Mouse (Mus musculus): ENCODE data around the gene Rhbdd3. TPM values are rescaled to one million over a fixed set of nuclear protein-coding genes. Genes with fewer than 3 reads are reported as not detected.
A peak's percentile ranks its signal among the peaks of the same experiment; 100 is the strongest.

The Rhbdd3 gene
- polyA plus RNA-seq, 1 experiment from 2014 or later = 27.9 TPM

DNA sequence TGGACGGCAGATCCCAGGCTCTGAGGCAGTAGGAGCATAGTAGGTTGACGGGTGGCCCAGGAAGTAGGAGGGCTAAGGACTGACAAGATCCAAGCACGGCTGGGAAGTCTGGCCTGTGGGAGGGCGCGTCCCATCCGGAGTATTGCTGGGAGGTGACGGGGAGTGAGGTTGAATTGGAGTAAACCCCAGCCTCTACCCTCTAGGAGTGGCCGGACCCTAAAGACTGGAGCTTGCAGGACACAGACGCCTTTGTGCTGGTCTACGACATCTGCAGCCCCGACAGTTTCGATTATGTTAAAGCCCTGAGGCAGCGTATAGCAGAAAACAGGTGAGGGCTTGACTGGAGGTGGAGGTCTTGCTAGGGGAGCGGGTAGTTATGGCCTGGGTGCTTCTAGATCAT lies 39.5 kb upstream of the Rhbdd3 start:
- WGBS = 17% methylated on average over 14 of the region's 14 CpGs
- Histone ChIP-seq H3K27me3 (peaks cover 91% of the 10 kb centered on the region), H3K4me1 (peaks cover 67% of the 10 kb centered on the region), H3K4me3 (peak overlapping the region; percentile 8; the same call in 1 of the 2 replicates), H3K27ac (no peak overlapping the region), H3K9me3 (no peaks in the 10 kb centered on the region), H3K36me3 (no peaks in the 10 kb centered on the region; the same call in 1 of the 2 replicates), H3K4me2 (replicated peaks) (no peak overlapping the region), H3K9ac (no peak overlapping the region)
- no peak for ATAC-seq (ENCODE audit: insufficient number of reproducible peaks, insufficient read depth, low FRiP score, low TSS enrichment)

DNA sequence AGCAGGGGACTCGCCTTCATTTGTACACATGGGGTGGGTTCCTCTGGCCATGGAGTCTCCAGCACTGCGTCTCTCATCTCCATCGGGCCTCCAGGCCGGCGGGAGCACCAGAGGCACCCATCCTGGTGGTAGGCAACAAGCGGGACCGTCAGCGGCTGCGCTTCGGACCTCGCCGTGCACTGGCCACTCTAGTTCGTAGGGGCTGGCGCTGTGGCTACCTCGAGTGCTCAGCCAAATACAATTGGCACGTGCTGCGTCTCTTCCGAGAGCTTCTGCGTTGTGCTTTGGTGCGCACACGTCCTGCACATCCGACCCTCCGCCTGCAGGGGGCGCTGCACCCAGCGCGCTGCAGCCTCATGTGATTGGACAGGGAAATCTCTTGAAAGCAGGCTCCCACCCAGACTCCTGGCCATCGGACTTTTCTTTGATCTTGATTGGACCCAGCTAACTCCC lies 39.0 kb upstream of the Rhbdd3 start:
- peak overlapping the region; percentile 8; the same call in 1 of the 2 replicates for H3K4me3 ChIP-seq
- no peak overlapping the region for H3K4me2 ChIP-seq (replicated peaks)

GRCm38 (mm10) chr11:5060756-5061412 lies 37.8 kb upstream of the Rhbdd3 start:
- Histone ChIP-seq H3K4me3 (peak overlapping the region; percentile 36), H3K9ac (no peak overlapping the region), H3K27ac (no peak overlapping the region), H3K27me3 (peaks cover 90% of the 10 kb centered on the region), H3K36me3 (no peaks in the 10 kb centered on the region; the same call in 1 of the 2 replicates), H3K4me1 (peaks cover 70% of the 10 kb centered on the region), H3K9me3 (no peaks in the 10 kb centered on the region), H3K4me2 (replicated peaks) (peak overlapping the region; percentile 75)
- 49% methylated on average over 28 of the region's 28 CpGs for WGBS
- no peak for ATAC-seq (ENCODE audit: insufficient number of reproducible peaks, insufficient read depth, low FRiP score, low TSS enrichment)

More for the DNA sequence above, 39.0 kb upstream of the Rhbdd3 start:
- no peaks in the 10 kb centered on the region for H3K9me3 ChIP-seq
- H3K4me1 ChIP-seq = peaks cover 72% of the 10 kb centered on the region
- no peak overlapping the region for H3K9ac ChIP-seq
- H3K27ac ChIP-seq = no peak overlapping the region
- peaks cover 96% of the 10 kb centered on the region for H3K27me3 ChIP-seq
- no peak for ATAC-seq (ENCODE audit: insufficient number of reproducible peaks, insufficient read depth, low FRiP score, low TSS enrichment)
- WGBS = 8% methylated on average over 27 of the region's 27 CpGs
- no peaks in the 10 kb centered on the region; the same call in 1 of the 2 replicates for H3K36me3 ChIP-seq

GRCm38 (mm10) chr11:5061413-5062139 lies 37.1 kb upstream of the Rhbdd3 start:
- Histone ChIP-seq H3K9me3 (no peaks in the 10 kb centered on the region), H3K27ac (no peak overlapping the region), H3K9ac (peak overlapping the region; percentile 47), H3K4me2 (replicated peaks) (peak overlapping the region; percentile 75), H3K36me3 (no peaks in the 10 kb centered on the region; the same call in 1 of the 2 replicates), H3K4me3 (peak overlapping the region; percentile 36), H3K27me3 (peaks cover 83% of the 10 kb centered on the region), H3K4me1 (peaks cover 63% of the 10 kb centered on the region)
- no peak for ATAC-seq (ENCODE audit: insufficient number of reproducible peaks, insufficient read depth, low FRiP score, low TSS enrichment)
- 4% methylated on average over 62 of the region's 62 CpGs for WGBS

- Histone ChIP-seq H3K27ac (no peak overlapping the region), H3K9ac (peak overlapping the region; percentile 47; the same call in 1 of the 2 replicates), H3K4me1 (peaks cover 58% of the 10 kb centered on the region), H3K36me3 (no peaks in the 10 kb centered on the region; the same call in 1 of the 2 replicates), H3K4me2 (replicated peaks) (peak overlapping the region; percentile 75), H3K9me3 (no peaks in the 10 kb centered on the region), H3K27me3 (peaks cover 76% of the 10 kb centered on the region), H3K4me3 (peak overlapping the region; percentile 36)
- WGBS = 12% methylated on average over 13 of the region's 13 CpGs
- no peak for ATAC-seq (ENCODE audit: insufficient number of reproducible peaks, insufficient read depth, low FRiP score, low TSS enrichment)
These were observed 36.4 kb upstream of the Rhbdd3 start for GRCm38 (mm10) chr11:5062326-5062725.

GRCm38 (mm10) chr11:5062860-5063505 lies 35.7 kb upstream of the Rhbdd3 start:
- Histone ChIP-seq H3K4me1 (peaks cover 52% of the 10 kb centered on the region), H3K27me3 (peaks cover 69% of the 10 kb centered on the region), H3K27ac (no peak overlapping the region), H3K4me2 (replicated peaks) (no peak overlapping the region), H3K9me3 (no peaks in the 10 kb centered on the region), H3K9ac (no peak overlapping the region), H3K36me3 (peaks cover 2% of the 10 kb centered on the region), H3K4me3 (peak overlapping the region; percentile 36; the same call in 1 of the 2 replicates)
- ATAC-seq (ENCODE audit: insufficient number of reproducible peaks, insufficient read depth, low FRiP score, low TSS enrichment) = no peak
- 67% methylated on average over 13 of the region's 13 CpGs for WGBS

DNA sequence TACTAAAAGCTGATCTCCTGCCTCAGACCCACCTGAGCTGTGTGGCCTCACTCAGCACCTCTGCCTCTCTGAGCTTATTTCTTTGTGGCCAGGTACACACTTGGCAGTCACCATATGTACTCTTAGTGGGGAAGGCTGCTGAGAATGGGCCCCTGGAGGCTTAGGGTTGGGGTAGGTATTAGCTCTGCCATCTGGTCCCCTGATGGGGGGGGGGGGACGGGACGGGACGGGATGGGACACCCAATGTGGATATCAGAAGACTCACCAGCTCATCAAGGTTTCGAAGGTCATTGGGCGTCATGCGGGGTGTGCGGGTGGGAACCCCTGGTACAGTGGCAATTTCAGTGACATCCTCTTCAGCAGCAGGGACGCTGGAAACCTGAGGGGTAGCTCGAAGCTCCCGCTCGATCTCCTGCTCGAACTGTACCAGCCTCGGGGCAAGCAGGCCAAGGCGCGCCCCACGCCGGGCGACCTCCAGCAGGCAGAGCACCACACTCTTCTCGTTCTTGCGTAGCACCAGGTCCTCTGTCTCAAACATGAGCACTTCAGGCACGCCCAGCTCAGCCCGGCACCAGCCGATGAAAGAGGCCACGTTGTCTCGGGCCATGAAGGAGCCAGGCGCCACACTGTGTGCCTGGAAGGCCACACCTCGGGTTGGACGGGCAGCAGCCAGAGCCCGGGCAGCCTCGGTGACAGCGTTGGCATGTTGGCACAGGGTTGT lies 35.0 kb upstream of the Rhbdd3 start:
- peaks cover 62% of the 10 kb centered on the region for H3K27me3 ChIP-seq
- 47% methylated on average over 31 of the region's 31 CpGs for WGBS
- H3K27ac ChIP-seq = no peak overlapping the region
- H3K4me1 ChIP-seq = peaks cover 47% of the 10 kb centered on the region
- no peak for ATAC-seq (ENCODE audit: insufficient number of reproducible peaks, insufficient read depth, low FRiP score, low TSS enrichment)
- H3K4me3 ChIP-seq = peak overlapping the region; percentile 75
- peaks cover 10% of the 10 kb centered on the region for H3K36me3 ChIP-seq
- peak overlapping the region; percentile 80 for H3K4me2 ChIP-seq (replicated peaks)
- peak overlapping the region; percentile 64; the same call in 1 of the 2 replicates for H3K9ac ChIP-seq
- H3K9me3 ChIP-seq = no peaks in the 10 kb centered on the region

DNA sequence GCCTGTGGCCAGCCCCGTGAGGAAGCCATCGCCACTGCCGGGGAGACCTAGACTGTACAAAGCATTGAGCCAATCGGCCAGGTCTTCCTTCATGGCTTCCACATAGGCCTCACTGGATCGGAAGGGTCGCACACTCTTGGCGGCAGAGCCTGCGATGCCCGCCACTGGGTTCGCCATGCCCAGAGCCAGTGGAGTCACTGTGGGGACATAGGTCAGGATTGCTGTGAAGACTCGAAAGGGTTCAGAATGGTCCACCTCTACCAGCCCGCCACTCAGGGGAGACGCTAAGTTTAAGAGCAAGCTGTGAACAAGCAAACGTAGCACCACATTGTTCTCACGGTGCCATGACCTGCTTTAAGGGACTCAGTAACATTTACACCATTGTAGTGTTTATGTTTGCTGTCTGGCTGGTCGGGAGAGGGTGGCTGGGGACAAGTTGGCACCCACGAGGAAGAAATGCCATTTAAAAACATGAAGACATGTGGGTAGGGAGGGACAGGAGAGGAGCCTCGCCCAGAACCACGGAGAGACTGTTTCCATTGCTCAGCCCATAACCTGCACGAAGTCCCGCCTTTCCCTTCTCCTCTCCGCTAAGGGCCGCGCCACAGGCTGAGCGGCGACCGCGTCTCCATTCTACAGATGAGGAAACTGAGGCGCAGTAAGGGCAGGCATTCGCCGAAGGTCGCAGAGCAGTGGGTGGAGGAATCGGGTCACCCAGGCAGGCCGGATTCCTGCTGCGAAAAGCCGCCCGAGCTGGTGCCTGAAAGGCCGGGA lies 34.3 kb upstream of the Rhbdd3 start:
- Histone ChIP-seq H3K9me3 (no peaks in the 10 kb centered on the region), H3K27me3 (peaks cover 54% of the 10 kb centered on the region), H3K9ac (peak overlapping the region; percentile 64), H3K27ac (no peak overlapping the region), H3K36me3 (peaks cover 17% of the 10 kb centered on the region), H3K4me1 (peaks cover 42% of the 10 kb centered on the region), H3K4me3 (peak overlapping the region; percentile 75), H3K4me2 (replicated peaks) (peak overlapping the region; percentile 80)
- 12% methylated on average over 37 of the region's 38 CpGs for WGBS
- ATAC-seq (ENCODE audit: insufficient number of reproducible peaks, insufficient read depth, low FRiP score, low TSS enrichment) = no peak

GRCm38 (mm10) chr11:5065056-5065821 lies 33.5 kb upstream of the Rhbdd3 start, which contains the start of gene Gas2l1:
Gas2l1 (minus strand) TSS chr11:5065327.
- H3K9me3 ChIP-seq = no peaks in the 10 kb centered on the region
- ATAC-seq (ENCODE audit: insufficient number of reproducible peaks, insufficient read depth, low FRiP score, low TSS enrichment) = peak; percentile 71
- peaks cover 47% of the 10 kb centered on the region for H3K27me3 ChIP-seq
- no peak within 1 kb of the TSS; the same call in 1 of the 2 replicates for H3K27ac ChIP-seq
- peak within 1 kb of the TSS; percentile 64 for H3K9ac ChIP-seq
- peaks cover 22% of the 10 kb centered on the region for H3K36me3 ChIP-seq
- H3K4me1 ChIP-seq = peaks cover 40% of the 10 kb centered on the region
- peak within 1 kb of the TSS; percentile 75 for H3K4me3 ChIP-seq
- H3K4me2 ChIP-seq (replicated peaks) = peak within 1 kb of the TSS; percentile 80
- under 1% methylated on average over 49 of the region's 50 CpGs for WGBS

DNA sequence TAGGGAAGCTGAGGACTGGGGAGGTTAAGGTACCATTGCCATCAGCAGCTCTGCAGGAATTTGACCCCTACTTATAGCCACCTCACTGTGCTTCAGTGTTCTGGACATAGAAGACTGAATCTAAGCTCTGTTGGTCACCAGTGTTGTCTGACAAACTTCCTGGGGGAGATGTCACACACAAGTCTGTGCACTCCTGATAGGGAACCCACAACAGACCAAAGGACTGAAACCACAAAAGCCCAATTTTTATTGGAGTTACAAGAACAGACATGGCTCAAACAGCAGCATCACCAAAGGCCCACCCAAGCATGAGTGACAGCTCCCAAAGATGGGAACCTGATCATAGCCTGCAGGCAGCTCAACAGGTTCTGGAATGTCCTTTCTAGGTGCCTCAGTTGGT lies 31.7 kb upstream of the Rhbdd3 start:
- no peaks in the 10 kb centered on the region for H3K9me3 ChIP-seq
- no peak overlapping the region for H3K4me3 ChIP-seq
- no peak for ATAC-seq (ENCODE audit: insufficient number of reproducible peaks, insufficient read depth, low FRiP score, low TSS enrichment)
- no peak overlapping the region for H3K9ac ChIP-seq
- no peak overlapping the region for H3K27ac ChIP-seq
- peaks cover 28% of the 10 kb centered on the region for H3K27me3 ChIP-seq
- H3K4me2 ChIP-seq (replicated peaks) = no peak overlapping the region
- H3K36me3 ChIP-seq = peaks cover 40% of the 10 kb centered on the region
- peaks cover 26% of the 10 kb centered on the region for H3K4me1 ChIP-seq
